In genomic region chr5:148739141-148739540, GRCm38 (mm10) we compare ENCODE assay signal across 9 mouse cellular contexts.
A peak's percentile ranks its signal among the peaks of the same experiment; 100 is the strongest.
DNase-seq lines count a peak whose midpoint lies in the region; ATAC-seq and TF ChIP-seq lines count a peak whose summit lies in the region.
"Had no signal": no experiment of that assay in that cellular context is flagged by ENCODE, and none has a peak within 500 bp of the region (broad histone marks: within the 10 kb centered on the region; RNA-seq: fewer than 3 reads in every experiment).

No protein-coding gene starts in this region.

- no peak overlapping the region for H3K27ac ChIP-seq in heart, embryonic 11.5 days (ENCODE audit: low read depth, low read length)
- H3K27ac ChIP-seq in heart, embryonic 12.5 days (ENCODE audit: poor library complexity, severe bottlenecking): no peak overlapping the region
- H3K27ac ChIP-seq in lung, embryonic 14.5 days (ENCODE audit: low read depth): no peak overlapping the region

- no peak overlapping the region for H3K4me3 ChIP-seq in heart, embryonic 11.5 days (ENCODE audit: low read depth, low read length)
- no peak overlapping the region for H3K4me3 ChIP-seq in heart, embryonic 12.5 days
- H3K4me3 ChIP-seq in lung, embryonic 14.5 days (ENCODE audit: low read depth, low read length): no peak overlapping the region

- H3K9me3 ChIP-seq in heart, embryonic 11.5 days (replicated peaks; ENCODE audit: control insufficient read depth, low read length): no peaks in the 10 kb centered on the region
- peaks cover 11% of the 10 kb centered on the region for H3K9me3 ChIP-seq in heart, embryonic 12.5 days (replicated peaks)
- H3K9me3 ChIP-seq in lung, embryonic 14.5 days (ENCODE audit: low read depth, low read length): no peaks in the 10 kb centered on the region

- peak; percentile 6 for DNase-seq in c-Kit-positive CD71-positive TER-119-positive erythroid progenitor cells, embryonic 14.5 days (ENCODE audit: low spot score)
- DNase-seq in lung, embryonic 14.5 days: peak; percentile 58
- peak; percentile 71 for DNase-seq in splenic B cell, adult 2 months (ENCODE audit: low read depth, low spot score)
- DNase-seq in cerebellum, adult 11 months: no peak
- no peak for DNase-seq in yolk sac, embryonic 10.5 days (ENCODE audit: low spot score)
- DNase-seq in Muller cell, postnatal 12 days (ENCODE audit: inconsistent ontology term): no peak
- DNase-seq: right cerebral cortex, postnatal 4 days had no signal

- 68% methylated on average over 3 of the region's 3 CpGs for WGBS in heart, embryonic 11.5 days (ENCODE audit: insufficient replicate concordance)
- WGBS in heart, embryonic 12.5 days: 72% methylated on average over 3 of the region's 3 CpGs
- 59% methylated on average over 3 of the region's 3 CpGs for WGBS in lung, embryonic 14.5 days

- no peak overlapping the region for H3K4me2 ChIP-seq in heart, embryonic 11.5 days
- H3K4me2 ChIP-seq in heart, embryonic 12.5 days: no peak overlapping the region
- no peak overlapping the region for H3K4me2 ChIP-seq in lung, embryonic 14.5 days

- H3K9ac ChIP-seq in heart, embryonic 11.5 days (ENCODE audit: low read depth, low read length): no peak overlapping the region
- no peak overlapping the region for H3K9ac ChIP-seq in heart, embryonic 12.5 days
- no peak overlapping the region for H3K9ac ChIP-seq in lung, embryonic 14.5 days

- no peaks in the 10 kb centered on the region for H3K36me3 ChIP-seq in heart, embryonic 11.5 days (ENCODE audit: control insufficient read depth, insufficient read depth, low read length)
- no peaks in the 10 kb centered on the region for H3K36me3 ChIP-seq in heart, embryonic 12.5 days
- no peaks in the 10 kb centered on the region for H3K36me3 ChIP-seq in lung, embryonic 14.5 days (ENCODE audit: insufficient read depth)
- no peaks in the 10 kb centered on the region for H3K36me3 ChIP-seq in splenic B cell, adult 2 months (ENCODE audit: control insufficient read depth, insufficient read depth, low read length, poor library complexity, severe bottlenecking)

- no peak for TF ChIP-seq CTCF in lung, embryonic 14.5 days (IDR thresholded peaks at IDR 0.05; ENCODE audit: low read depth)

- peaks cover 6% of the 10 kb centered on the region; the same call in 1 of the 2 replicates for H3K4me1 ChIP-seq in heart, embryonic 11.5 days (ENCODE audit: control insufficient read depth, insufficient read depth, low read length)
- H3K4me1 ChIP-seq in heart, embryonic 12.5 days (replicated peaks): peaks cover 17% of the 10 kb centered on the region
- H3K4me1 ChIP-seq in lung, embryonic 14.5 days (ENCODE audit: insufficient read depth): peaks cover 9% of the 10 kb centered on the region

- no peaks in the 10 kb centered on the region for H3K27me3 ChIP-seq in heart, embryonic 11.5 days (ENCODE audit: control insufficient read depth, insufficient read depth, low read length)
- no peaks in the 10 kb centered on the region for H3K27me3 ChIP-seq in heart, embryonic 12.5 days (replicated peaks)
- no peaks in the 10 kb centered on the region for H3K27me3 ChIP-seq in lung, embryonic 14.5 days (ENCODE audit: insufficient read depth, low read length)
- H3K27me3 ChIP-seq in splenic B cell, adult 2 months (ENCODE audit: control insufficient read depth, insufficient read depth, low read length, poor library complexity, severe bottlenecking): no peaks in the 10 kb centered on the region

- ATAC-seq in heart, embryonic 11.5 days (replicated peaks; ENCODE audit: insufficient number of reproducible peaks, low FRiP score, low TSS enrichment): 0 out of 2 replicates have a peak, but pooled peaks have one; percentile 22
- ATAC-seq in heart, embryonic 12.5 days (ENCODE audit: insufficient number of reproducible peaks, low FRiP score): no peak
- peak; percentile 35; the same call in 1 of the 2 replicates for ATAC-seq in lung, embryonic 14.5 days (ENCODE audit: insufficient read depth)

Comparison
In these comparisons a context has a peak if more than half of its experiments do, and no peak if none do; other contexts are left out.
1. DNase-seq: peak in c-Kit-positive CD71-positive TER-119-positive erythroid progenitor cells, embryonic 14.5 days (single experiment), lung, embryonic 14.5 days (single experiment) and splenic B cell, adult 2 months (single experiment); none in cerebellum, adult 11 months (single experiment), yolk sac, embryonic 10.5 days (single experiment) and Muller cell, postnatal 12 days (single experiment).